Mouse (Mus musculus) liver, embryonic 16.5 days (tissue): Measurements from ENCODE around the gene Ap1s3. TPM values are rescaled to one million over a fixed set of nuclear protein-coding genes. Genes with fewer than 3 reads are reported as not detected.

Experiments
- ATAC-seq: fragments of 200-750 bp; cut with Nextera tagmentation; 2 replicates; pipeline ENCODE4 v1.8.0; 2017; ENCODE audit warnings: low read depth, mild to moderate bottlenecking, moderate number of reproducible peaks, moderate library complexity
- H3K27ac ChIP-seq: fragments of 300-500 bp; sonication (generic); 2 replicates; pipeline ENCODE4 v1.5.1; 2014; ENCODE audit warnings: mild to moderate bottlenecking, low read length
- H3K27me3 ChIP-seq: fragments of 300-500 bp; sonication (generic); 2 replicates; pipeline ENCODE4 v1.6.1; 2014; ENCODE audit warnings: low read depth, low read length, mixed read lengths; ENCODE audit not compliant: control insufficient read depth, insufficient read depth
- H3K36me3 ChIP-seq: fragments of 300-500 bp; sonication (generic); 2 replicates; pipeline ENCODE4 v1.6.1; 2014; ENCODE audit warnings: mild to moderate bottlenecking; ENCODE audit not compliant: control insufficient read depth, insufficient read depth
- H3K4me1 ChIP-seq: fragments of 300-500 bp; sonication (generic); 2 replicates; pipeline ENCODE4 v1.6.1; 2014; ENCODE audit warnings: low read depth, low read length, mixed read lengths; ENCODE audit not compliant: control insufficient read depth
- H3K4me2 ChIP-seq: fragments of 300-500 bp; sonication (generic); 2 replicates; pipeline ENCODE4 v1.6.1; 2014; ENCODE audit warnings: low read depth, low read length, mixed read lengths
- H3K4me3 ChIP-seq: fragments of 300-500 bp; sonication (generic); 2 replicates; pipeline ENCODE4 v1.5.1; 2014; ENCODE audit warnings: low read depth, mild to moderate bottlenecking, low read length
- H3K9ac ChIP-seq: fragments of 300-500 bp; sonication (generic); 2 replicates; pipeline ENCODE4 v1.6.1; 2014; ENCODE audit warnings: low read depth, low read length
- H3K9me3 ChIP-seq: fragments of 300-500 bp; sonication (generic); replicated peaks from 2 replicates; pipeline ENCODE4 v1.6.1; 2016; ENCODE audit warnings: low read length; ENCODE audit not compliant: control insufficient read depth
- WGBS: fragments of 180-500 bp; shearing (Covaris S2); extraction: QIAGEN DNeasy Blood & Tissue Kit; methylation state at CpG from one replicate; pipeline ENCODE4 v1.1.7; 2014; ENCODE audit not compliant: insufficient replicate concordance; 5-methylcytosine and 5-hydroxymethylcytosine counted together
- polyA plus RNA-seq: library from polyadenylated mRNA; unstranded; fragments of >200 nt; fragmentation: Nextera tagmentation; extraction: Ambion mirVana; gene quantifications from 2 replicates; pipeline ENCODE4 v1.2.1, GENCODE M21; 2015

Ap1s3 gene
- polyA plus RNA-seq, 1 experiment from 2014 or later: 0.17 TPM

- 52% methylated on average over 8 of the region's 8 CpGs for WGBS
- H3K9me3 ChIP-seq: no peaks in the 10 kb centered on the region
- no peak overlapping the region for H3K4me2 ChIP-seq
- H3K4me3 ChIP-seq: no peak overlapping the region
- peaks cover 3% of the 10 kb centered on the region; the same call in 1 of the 2 replicates for H3K27me3 ChIP-seq
- no peaks in the 10 kb centered on the region for H3K4me1 ChIP-seq
- no peak overlapping the region for H3K27ac ChIP-seq
- no peak overlapping the region for H3K9ac ChIP-seq
- no peak for ATAC-seq
- no peaks in the 10 kb centered on the region for H3K36me3 ChIP-seq
Observed at GRCm38 (mm10) chr1:79678117-79678684, 6.4 kb upstream of the Ap1s3 start.

GRCm38 (mm10) chr1:79675716-79676115, 3.9 kb upstream of the Ap1s3 start:
- Histone ChIP-seq H3K4me3 (no peak overlapping the region), H3K4me1 (peaks cover 2% of the 10 kb centered on the region; the same call in 1 of the 2 replicates), H3K4me2 (no peak overlapping the region), H3K9me3 (no peaks in the 10 kb centered on the region), H3K27me3 (peaks cover 7% of the 10 kb centered on the region), H3K27ac (no peak overlapping the region), H3K9ac (no peak overlapping the region), H3K36me3 (no peaks in the 10 kb centered on the region)
- no peak for ATAC-seq
- 63% methylated on average over 4 of the region's 4 CpGs for WGBS

- H3K4me1 ChIP-seq: peaks cover 3% of the 10 kb centered on the region; the same call in 1 of the 2 replicates
- H3K27me3 ChIP-seq: peaks cover 7% of the 10 kb centered on the region
- no peaks in the 10 kb centered on the region for H3K9me3 ChIP-seq
- H3K4me3 ChIP-seq: peak overlapping the region; percentile 70
- under 1% methylated on average over 11 of the region's 11 CpGs for WGBS
- peak overlapping the region; percentile 80 for H3K4me2 ChIP-seq
- ATAC-seq: no peak
- H3K27ac ChIP-seq: no peak overlapping the region
- peak overlapping the region; percentile 62; the same call in 1 of the 2 replicates for H3K9ac ChIP-seq
- H3K36me3 ChIP-seq: no peaks in the 10 kb centered on the region
Observed at GRCm38 (mm10) chr1:79671196-79671542, 603 bp downstream of the Ap1s3 start.

- Histone ChIP-seq H3K4me1 (peaks cover 3% of the 10 kb centered on the region; the same call in 1 of the 2 replicates), H3K27me3 (peaks cover 7% of the 10 kb centered on the region), H3K9me3 (no peaks in the 10 kb centered on the region), H3K4me2 (no peak overlapping the region), H3K27ac (no peak overlapping the region), H3K9ac (no peak overlapping the region), H3K36me3 (no peaks in the 10 kb centered on the region), H3K4me3 (no peak overlapping the region)
- 39% methylated on average over 9 of the region's 9 CpGs for WGBS
- no peak for ATAC-seq
Observed at GRCm38 (mm10) chr1:79669419-79669974, 2.3 kb downstream of the Ap1s3 start.

- no peak overlapping the region for H3K4me2 ChIP-seq
- H3K27ac ChIP-seq: no peak overlapping the region
- H3K9me3 ChIP-seq: no peaks in the 10 kb centered on the region
- no peaks in the 10 kb centered on the region for H3K4me1 ChIP-seq
- H3K4me3 ChIP-seq: no peak overlapping the region
- H3K9ac ChIP-seq: no peak overlapping the region
- no peaks in the 10 kb centered on the region for H3K36me3 ChIP-seq
- ATAC-seq: no peak
- no peaks in the 10 kb centered on the region for H3K27me3 ChIP-seq
- WGBS: 76% methylated on average over 4 of the region's 4 CpGs
Observed at GRCm38 (mm10) chr1:79664911-79665310, 6.9 kb downstream of the Ap1s3 start.

GRCm38 (mm10) chr1:79659598-79659997, 12.2 kb downstream of the Ap1s3 start:
- WGBS: 62% methylated on average over 7 of the region's 7 CpGs
- ATAC-seq: no peak
- Histone ChIP-seq H3K4me3 (no peak overlapping the region), H3K27ac (no peak overlapping the region), H3K36me3 (no peaks in the 10 kb centered on the region), H3K9me3 (no peaks in the 10 kb centered on the region), H3K4me1 (no peaks in the 10 kb centered on the region), H3K4me2 (no peak overlapping the region), H3K9ac (no peak overlapping the region), H3K27me3 (no peaks in the 10 kb centered on the region)

- Histone ChIP-seq H3K9ac (no peak overlapping the region), H3K4me1 (no peaks in the 10 kb centered on the region), H3K27ac (no peak overlapping the region), H3K36me3 (no peaks in the 10 kb centered on the region), H3K9me3 (no peaks in the 10 kb centered on the region), H3K4me2 (no peak overlapping the region), H3K27me3 (no peaks in the 10 kb centered on the region), H3K4me3 (no peak overlapping the region)
- WGBS: 30% methylated on average over 1 of the region's 1 CpGs
- no peak for ATAC-seq
Observed at GRCm38 (mm10) chr1:79657411-79657810, 14.4 kb downstream of the Ap1s3 start.

- no peaks in the 10 kb centered on the region for H3K36me3 ChIP-seq
- H3K4me2 ChIP-seq: no peak overlapping the region
- no peak for ATAC-seq
- no peak overlapping the region for H3K4me3 ChIP-seq
- H3K9ac ChIP-seq: no peak overlapping the region
- H3K9me3 ChIP-seq: no peaks in the 10 kb centered on the region
- 64% methylated on average over 4 of the region's 4 CpGs for WGBS
- no peaks in the 10 kb centered on the region for H3K27me3 ChIP-seq
- H3K4me1 ChIP-seq: no peaks in the 10 kb centered on the region
- H3K27ac ChIP-seq: no peak overlapping the region
Observed at GRCm38 (mm10) chr1:79655819-79656555, 15.8 kb downstream of the Ap1s3 start.

- Histone ChIP-seq H3K36me3 (no peaks in the 10 kb centered on the region), H3K4me1 (no peaks in the 10 kb centered on the region), H3K9ac (no peak overlapping the region), H3K4me3 (no peak overlapping the region), H3K27ac (no peak overlapping the region), H3K4me2 (no peak overlapping the region), H3K9me3 (no peaks in the 10 kb centered on the region), H3K27me3 (no peaks in the 10 kb centered on the region)
- ATAC-seq: no peak
- 94% methylated on average over 2 of the region's 2 CpGs for WGBS
Observed at GRCm38 (mm10) chr1:79654948-79655347, 16.8 kb downstream of the Ap1s3 start.
